Mouse (Mus musculus): ENCODE results near the gene Mbd3. TPM values are rescaled to one million over a fixed set of nuclear protein-coding genes. Genes with fewer than 3 reads are reported as not detected.
A peak's percentile ranks its signal among the peaks of the same experiment; 100 is the strongest.

The Mbd3 gene
- polyA plus RNA-seq, 1 experiment from 2014 or later: 346 TPM

GRCm38 (mm10) chr10:80434233-80434592 is 34.9 kb upstream of the Mbd3 start:
- H3K27me3 ChIP-seq (ENCODE audit: poor library complexity, severe bottlenecking): peaks cover 22% of the 10 kb centered on the region; the same call in 1 of the 2 replicates
- H3K27ac ChIP-seq: peak overlapping the region; percentile 100
- H3K4me1 ChIP-seq: peaks cover 47% of the 10 kb centered on the region
- 13% methylated on average over 8 of the region's 8 CpGs for WGBS
- no peak for DNase-seq (ENCODE audit: extremely low spot score, low spot score)
- H3K9me3 ChIP-seq: no peaks in the 10 kb centered on the region
- H3K4me3 ChIP-seq: peak overlapping the region; percentile 99
- H3K36me3 ChIP-seq (replicated peaks): peaks cover 22% of the 10 kb centered on the region

- Histone ChIP-seq H3K4me1 (peaks cover 47% of the 10 kb centered on the region), H3K27me3 (ENCODE audit: poor library complexity, severe bottlenecking) (peaks cover 22% of the 10 kb centered on the region; the same call in 1 of the 2 replicates), H3K4me3 (peak within 1 kb of the TSS; percentile 99), H3K9me3 (no peaks in the 10 kb centered on the region), H3K27ac (peak within 1 kb of the TSS; percentile 100), H3K36me3 (replicated peaks) (peaks cover 28% of the 10 kb centered on the region)
- DNase-seq (ENCODE audit: extremely low spot score, low spot score): peak; percentile 95
- under 1% methylated on average over 61 of the region's 61 CpGs for WGBS
Measured at GRCm38 (mm10) chr10:80433513-80434232, 34.3 kb upstream of the Mbd3 start, which contains the start of gene Tcf3. TSS of gene Tcf3 (minus strand) at chr10:80433647.

- WGBS: under 1% methylated on average over 55 of the region's 60 CpGs
- peaks cover 47% of the 10 kb centered on the region for H3K4me1 ChIP-seq
- peak overlapping the region; percentile 99 for H3K4me3 ChIP-seq
- DNase-seq (ENCODE audit: extremely low spot score, low spot score): peak; percentile 68
- peak overlapping the region; percentile 100 for H3K27ac ChIP-seq
- H3K27me3 ChIP-seq (ENCODE audit: poor library complexity, severe bottlenecking): peaks cover 18% of the 10 kb centered on the region; the same call in 1 of the 2 replicates
- no peaks in the 10 kb centered on the region for H3K9me3 ChIP-seq
- H3K36me3 ChIP-seq (replicated peaks): peaks cover 34% of the 10 kb centered on the region
Measured at GRCm38 (mm10) chr10:80432936-80433512, 33.7 kb upstream of the Mbd3 start.

GRCm38 (mm10) chr10:80432387-80432785 is 33.0 kb upstream of the Mbd3 start:
- Histone ChIP-seq H3K9me3 (no peaks in the 10 kb centered on the region), H3K27me3 (ENCODE audit: poor library complexity, severe bottlenecking) (peaks cover 12% of the 10 kb centered on the region; the same call in 1 of the 2 replicates), H3K36me3 (replicated peaks) (peaks cover 41% of the 10 kb centered on the region), H3K27ac (peak overlapping the region; percentile 100), H3K4me1 (peaks cover 47% of the 10 kb centered on the region), H3K4me3 (peak overlapping the region; percentile 99)
- no peak for DNase-seq (ENCODE audit: extremely low spot score, low spot score)
- 7% methylated on average over 4 of the region's 4 CpGs for WGBS

GRCm38 (mm10) chr10:80431570-80432386 is 32.4 kb upstream of the Mbd3 start:
- Histone ChIP-seq H3K27ac (peak overlapping the region; percentile 100), H3K36me3 (replicated peaks) (peaks cover 47% of the 10 kb centered on the region), H3K4me3 (peak overlapping the region; percentile 99), H3K27me3 (ENCODE audit: poor library complexity, severe bottlenecking) (0 out of 2 replicates have a peak, but pooled peaks cover 11% of the 10 kb centered on the region), H3K9me3 (no peaks in the 10 kb centered on the region; the same call in 1 of the 2 replicates), H3K4me1 (peaks cover 47% of the 10 kb centered on the region)
- DNase-seq (ENCODE audit: extremely low spot score, low spot score): no peak
- WGBS: 27% methylated on average over 16 of the region's 16 CpGs

- H3K36me3 ChIP-seq (replicated peaks): peaks cover 60% of the 10 kb centered on the region
- peaks cover 35% of the 10 kb centered on the region for H3K4me1 ChIP-seq
- WGBS: 82% methylated on average over 8 of the region's 8 CpGs
- H3K9me3 ChIP-seq: peaks cover 11% of the 10 kb centered on the region; the same call in 1 of the 2 replicates
- no peak for DNase-seq (ENCODE audit: extremely low spot score, low spot score)
- peak overlapping the region; percentile 99 for H3K4me3 ChIP-seq
- H3K27ac ChIP-seq: no peak overlapping the region
- H3K27me3 ChIP-seq (ENCODE audit: poor library complexity, severe bottlenecking): no peaks in the 10 kb centered on the region
Measured at GRCm38 (mm10) chr10:80430375-80430980, 31.1 kb upstream of the Mbd3 start.

GRCm38 (mm10) chr10:80429800-80430199 is 30.4 kb upstream of the Mbd3 start:
- Histone ChIP-seq H3K27ac (no peak overlapping the region), H3K4me1 (peaks cover 33% of the 10 kb centered on the region), H3K4me3 (peak overlapping the region; percentile 99; the same call in 1 of the 2 replicates), H3K27me3 (ENCODE audit: poor library complexity, severe bottlenecking) (no peaks in the 10 kb centered on the region), H3K9me3 (peaks cover 15% of the 10 kb centered on the region; the same call in 1 of the 2 replicates), H3K36me3 (replicated peaks) (peaks cover 66% of the 10 kb centered on the region)
- WGBS: 87% methylated on average over 8 of the region's 8 CpGs
- no peak for DNase-seq (ENCODE audit: extremely low spot score, low spot score)

- Histone ChIP-seq H3K36me3 (replicated peaks) (peaks cover 100% of the 10 kb centered on the region), H3K4me3 (no peak overlapping the region), H3K27me3 (ENCODE audit: poor library complexity, severe bottlenecking) (no peaks in the 10 kb centered on the region), H3K9me3 (peaks cover 15% of the 10 kb centered on the region; the same call in 1 of the 2 replicates), H3K4me1 (peaks cover 16% of the 10 kb centered on the region), H3K27ac (no peak overlapping the region)
- WGBS: 93% methylated on average over 3 of the region's 3 CpGs
- no peak for DNase-seq (ENCODE audit: extremely low spot score, low spot score)
Measured at GRCm38 (mm10) chr10:80425041-80425440, 25.7 kb upstream of the Mbd3 start.

GRCm38 (mm10) chr10:80423562-80423961 is 24.2 kb upstream of the Mbd3 start:
- Histone ChIP-seq H3K27me3 (ENCODE audit: poor library complexity, severe bottlenecking) (no peaks in the 10 kb centered on the region), H3K27ac (0 out of 2 replicates have a peak overlapping the region, but pooled peaks have one; percentile 4), H3K4me3 (no peak overlapping the region), H3K9me3 (peaks cover 15% of the 10 kb centered on the region; the same call in 1 of the 2 replicates), H3K4me1 (peaks cover 22% of the 10 kb centered on the region), H3K36me3 (replicated peaks) (peaks cover 100% of the 10 kb centered on the region)
- DNase-seq (ENCODE audit: extremely low spot score, low spot score): no peak
- 57% methylated on average over 4 of the region's 4 CpGs for whole genome bisulfite sequencing

- 89% methylated on average over 9 of the region's 9 CpGs for WGBS
- H3K27me3 ChIP-seq (ENCODE audit: poor library complexity, severe bottlenecking): no peaks in the 10 kb centered on the region
- no peak overlapping the region for H3K4me3 ChIP-seq
- H3K9me3 ChIP-seq: peaks cover 15% of the 10 kb centered on the region; the same call in 1 of the 2 replicates
- H3K27ac ChIP-seq: no peak overlapping the region; the same call in 1 of the 2 replicates
- peaks cover 22% of the 10 kb centered on the region for H3K4me1 ChIP-seq
- no peak for DNase-seq (ENCODE audit: extremely low spot score, low spot score)
- H3K36me3 ChIP-seq (replicated peaks): peaks cover 100% of the 10 kb centered on the region
Measured at GRCm38 (mm10) chr10:80421651-80422472, 22.5 kb upstream of the Mbd3 start.

- 94% methylated on average over 8 of the region's 8 CpGs for WGBS
- Histone ChIP-seq H3K27ac (no peak overlapping the region; the same call in 1 of the 2 replicates), H3K4me3 (no peak overlapping the region)
Measured at GRCm38 (mm10) chr10:80421208-80421607, 21.9 kb upstream of the Mbd3 start.

More at GRCm38 (mm10) chr10:80421208-80421607, 21.9 kb upstream of the Mbd3 start:
- Histone ChIP-seq H3K4me1 (peaks cover 22% of the 10 kb centered on the region), H3K36me3 (replicated peaks) (peaks cover 100% of the 10 kb centered on the region), H3K9me3 (peaks cover 12% of the 10 kb centered on the region; the same call in 1 of the 2 replicates), H3K27me3 (ENCODE audit: poor library complexity, severe bottlenecking) (no peaks in the 10 kb centered on the region)
- no peak for DNase-seq (ENCODE audit: extremely low spot score, low spot score)

Data from forebrain, embryonic 10.5 days (tissue).